Mouse (Mus musculus): ENCODE measurements around the gene Ano4. TPM values are rescaled to one million over a fixed set of nuclear protein-coding genes. Genes with fewer than 3 reads are reported as not detected.

The Ano4 gene
- polyA plus RNA-seq, 1 experiment from 2014 or later: 4.5 TPM

DNA sequence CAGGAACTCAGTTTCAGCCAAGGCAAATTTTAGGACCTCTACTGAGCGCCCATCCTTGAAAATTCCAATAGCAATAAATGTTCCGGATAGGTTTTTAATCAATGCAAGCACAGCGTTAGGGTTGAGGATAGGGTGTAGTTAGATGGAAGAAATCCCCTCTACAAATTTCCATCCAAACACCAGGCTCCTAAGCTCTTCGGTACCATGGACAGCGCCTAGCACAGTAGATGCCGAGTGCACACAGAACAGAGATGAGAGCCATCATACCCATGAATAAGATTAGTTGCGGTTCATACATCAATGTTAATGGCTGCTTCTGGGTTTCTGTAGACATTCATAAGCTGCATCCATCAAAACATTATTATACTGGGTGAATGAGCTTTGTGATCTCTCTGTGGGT is 120.0 kb downstream of the Ano4 start:
- no peak for ATAC-seq (ENCODE audit: extremely low read depth, insufficient number of reproducible peaks, low FRiP score, low TSS enrichment)
- WGBS: 28% methylated on average over 7 of the region's 7 CpGs
- Histone ChIP-seq H3K27ac (replicated peaks) (no peak overlapping the region), H3K9me3 (no peaks in the 10 kb centered on the region), H3K4me3 (no peak overlapping the region), H3K36me3 (no peaks in the 10 kb centered on the region), H3K27me3 (replicated peaks) (no peaks in the 10 kb centered on the region), H3K4me2 (no peak overlapping the region), H3K9ac (no peak overlapping the region), H3K4me1 (no peaks in the 10 kb centered on the region)

DNA sequence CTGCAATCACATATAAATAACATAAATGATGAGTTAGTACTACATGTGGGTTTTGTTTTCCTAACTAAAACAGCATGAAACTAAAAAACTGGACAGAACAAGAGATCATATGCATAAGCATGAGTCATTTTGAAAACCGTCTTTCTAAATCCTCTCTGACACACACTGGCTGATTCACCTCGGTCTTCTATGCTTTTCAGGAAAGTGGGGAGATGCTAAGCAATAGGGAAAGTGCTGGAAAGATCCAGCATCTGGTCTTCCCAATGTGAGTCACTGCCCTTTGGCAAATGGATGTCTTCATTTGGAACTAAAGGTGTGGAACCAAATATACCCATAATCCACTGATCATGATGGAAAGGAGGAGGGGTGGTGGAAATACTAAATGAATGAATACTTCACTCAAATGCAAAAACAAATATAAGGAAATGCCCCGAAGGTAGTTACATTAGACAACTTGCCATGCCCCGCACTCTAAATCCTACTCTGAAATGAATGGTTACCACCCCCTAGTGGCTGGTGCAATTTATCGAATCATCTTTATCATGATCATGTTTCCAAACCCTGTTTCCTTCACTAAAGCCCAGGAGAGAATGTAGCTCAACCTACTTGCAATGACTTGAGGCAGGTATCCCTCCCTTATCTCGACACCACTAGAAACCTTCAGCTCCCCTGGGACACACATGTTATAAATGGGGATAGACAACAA is 122.1 kb downstream of the Ano4 start:
- Histone ChIP-seq H3K36me3 (no peaks in the 10 kb centered on the region), H3K9me3 (no peaks in the 10 kb centered on the region), H3K27me3 (replicated peaks) (no peaks in the 10 kb centered on the region), H3K4me2 (no peak overlapping the region), H3K9ac (no peak overlapping the region), H3K4me1 (no peaks in the 10 kb centered on the region), H3K4me3 (no peak overlapping the region), H3K27ac (replicated peaks) (no peak overlapping the region)
- ATAC-seq (ENCODE audit: extremely low read depth, insufficient number of reproducible peaks, low FRiP score, low TSS enrichment): no peak
- WGBS: 73% methylated on average over 6 of the region's 6 CpGs

DNA sequence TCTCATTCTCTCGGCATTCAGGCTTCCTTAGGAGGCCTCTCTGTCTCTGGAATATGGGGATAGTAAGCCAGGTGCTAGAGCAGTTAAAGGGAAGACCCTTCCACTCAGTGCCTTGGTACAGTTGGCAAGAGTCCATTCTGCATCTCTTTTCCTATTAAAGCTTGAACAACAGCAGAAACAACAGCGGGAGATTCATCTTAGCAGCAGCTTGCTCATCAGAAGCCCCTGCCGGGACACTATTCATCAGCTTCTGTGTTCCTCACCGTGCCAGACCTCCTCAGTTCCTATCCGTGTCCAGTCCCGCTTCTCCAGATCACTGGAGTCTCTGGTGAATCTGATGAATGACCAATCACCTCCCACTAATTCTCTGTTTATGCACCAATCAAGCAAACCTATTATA is 128.5 kb downstream of the Ano4 start:
- H3K9me3 ChIP-seq: no peaks in the 10 kb centered on the region
- H3K27ac ChIP-seq (replicated peaks): no peak overlapping the region
- H3K4me3 ChIP-seq: no peak overlapping the region
- H3K36me3 ChIP-seq: no peaks in the 10 kb centered on the region
- no peak for ATAC-seq (ENCODE audit: extremely low read depth, insufficient number of reproducible peaks, low FRiP score, low TSS enrichment)
- no peak overlapping the region for H3K9ac ChIP-seq
- no peaks in the 10 kb centered on the region for H3K4me1 ChIP-seq
- H3K27me3 ChIP-seq (replicated peaks): no peaks in the 10 kb centered on the region
- 75% methylated on average over 6 of the region's 6 CpGs for WGBS
- no peak overlapping the region for H3K4me2 ChIP-seq

DNA sequence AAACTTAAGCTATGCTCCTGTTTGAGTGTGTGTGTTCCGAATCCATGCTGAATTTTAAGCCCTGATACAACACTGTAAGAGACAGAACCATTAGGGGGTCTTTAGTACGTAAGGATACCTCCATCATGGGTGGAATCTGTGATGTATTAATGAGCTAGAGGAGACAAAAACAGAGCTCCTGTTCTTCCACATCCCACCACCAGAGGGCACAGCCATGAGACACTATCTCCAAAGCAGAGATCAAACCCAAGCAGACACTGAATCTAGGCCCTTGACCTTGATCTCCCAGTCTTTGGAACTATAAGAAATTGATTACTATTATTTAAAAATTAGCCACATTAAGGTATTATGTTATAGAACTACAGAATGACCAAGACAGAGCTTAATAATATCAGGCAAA is 138.7 kb downstream of the Ano4 start:
- H3K36me3 ChIP-seq: no peaks in the 10 kb centered on the region
- no peaks in the 10 kb centered on the region for H3K27me3 ChIP-seq (replicated peaks)
- 43% methylated on average over 2 of the region's 2 CpGs for WGBS
- H3K9me3 ChIP-seq: no peaks in the 10 kb centered on the region
- no peak overlapping the region for H3K4me3 ChIP-seq
- no peaks in the 10 kb centered on the region for H3K4me1 ChIP-seq
- no peak overlapping the region for H3K9ac ChIP-seq
- H3K27ac ChIP-seq (replicated peaks): no peak overlapping the region
- H3K4me2 ChIP-seq: no peak overlapping the region
- ATAC-seq (ENCODE audit: extremely low read depth, insufficient number of reproducible peaks, low FRiP score, low TSS enrichment): no peak

DNA sequence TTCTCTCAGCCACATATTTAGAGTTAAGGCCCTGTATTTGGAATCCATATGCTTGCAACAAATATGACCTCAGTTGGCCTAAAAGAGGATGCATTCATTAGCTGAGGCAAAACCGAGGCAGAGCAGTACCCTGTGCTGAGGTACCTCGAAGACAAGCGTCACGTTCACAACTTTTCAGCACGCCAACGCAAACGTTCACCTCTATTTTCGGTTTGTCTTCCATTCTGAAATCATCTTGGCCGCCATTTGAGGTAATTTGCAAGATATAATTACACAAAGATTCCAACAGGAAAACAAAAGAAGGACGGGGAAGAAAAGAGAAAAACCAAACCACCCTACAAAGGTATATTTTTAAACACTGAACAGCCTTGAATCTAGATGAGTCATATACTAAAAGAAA is 148.1 kb downstream of the Ano4 start:
- no peak overlapping the region for H3K4me3 ChIP-seq
- H3K9me3 ChIP-seq: no peaks in the 10 kb centered on the region
- H3K27me3 ChIP-seq (replicated peaks): no peaks in the 10 kb centered on the region
- 79% methylated on average over 10 of the region's 10 CpGs for WGBS
- H3K36me3 ChIP-seq: no peaks in the 10 kb centered on the region
- H3K9ac ChIP-seq: no peak overlapping the region
- no peak overlapping the region for H3K4me2 ChIP-seq
- no peak for ATAC-seq (ENCODE audit: extremely low read depth, insufficient number of reproducible peaks, low FRiP score, low TSS enrichment)
- no peak overlapping the region for H3K27ac ChIP-seq (replicated peaks)
- H3K4me1 ChIP-seq: no peaks in the 10 kb centered on the region

DNA sequence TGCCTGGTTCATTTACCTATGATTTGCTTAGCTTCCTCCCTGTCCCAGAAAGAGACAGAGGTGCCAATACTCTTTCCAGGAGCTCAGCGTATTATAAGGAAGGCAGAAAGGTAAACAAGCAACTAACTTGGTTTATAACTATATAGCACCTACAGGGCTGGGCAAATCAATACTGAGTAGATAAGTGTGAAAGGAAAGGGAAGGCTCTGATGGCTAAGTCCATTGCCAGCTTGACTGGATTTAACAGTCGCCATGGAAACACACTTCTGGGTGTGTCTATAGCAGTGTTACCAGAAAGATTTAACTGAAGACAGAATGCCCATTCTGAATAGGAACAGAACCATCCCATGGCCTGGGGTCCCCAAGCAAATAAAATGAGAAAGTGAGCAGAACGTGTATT is 149.5 kb downstream of the Ano4 start:
- Histone ChIP-seq H3K9ac (no peak overlapping the region), H3K36me3 (no peaks in the 10 kb centered on the region), H3K9me3 (no peaks in the 10 kb centered on the region), H3K4me3 (no peak overlapping the region), H3K27ac (replicated peaks) (no peak overlapping the region), H3K27me3 (replicated peaks) (no peaks in the 10 kb centered on the region), H3K4me1 (no peaks in the 10 kb centered on the region), H3K4me2 (no peak overlapping the region)
- no peak for ATAC-seq (ENCODE audit: extremely low read depth, insufficient number of reproducible peaks, low FRiP score, low TSS enrichment)
- WGBS: 65% methylated on average over 3 of the region's 3 CpGs

DNA sequence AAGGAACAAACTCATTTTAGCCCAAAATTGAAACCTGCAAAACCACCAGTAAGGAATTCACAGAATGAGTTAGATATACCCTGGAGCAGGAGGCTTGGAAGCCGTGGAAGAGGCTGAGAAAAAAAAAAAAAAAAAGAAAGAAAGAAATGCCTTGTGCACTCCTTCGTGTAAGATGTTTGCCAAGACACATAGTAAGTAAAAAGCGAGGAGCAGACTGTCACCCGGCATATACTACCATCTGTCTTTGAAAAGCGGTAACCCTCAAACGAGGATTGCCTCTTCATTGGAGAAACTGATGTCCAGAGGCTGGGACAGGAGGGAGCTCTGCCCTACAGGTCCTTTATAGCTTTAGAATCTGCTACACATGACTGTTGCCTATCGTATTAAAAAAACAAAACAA is 150.1 kb downstream of the Ano4 start:
- ATAC-seq (ENCODE audit: extremely low read depth, insufficient number of reproducible peaks, low FRiP score, low TSS enrichment): no peak

DNA sequence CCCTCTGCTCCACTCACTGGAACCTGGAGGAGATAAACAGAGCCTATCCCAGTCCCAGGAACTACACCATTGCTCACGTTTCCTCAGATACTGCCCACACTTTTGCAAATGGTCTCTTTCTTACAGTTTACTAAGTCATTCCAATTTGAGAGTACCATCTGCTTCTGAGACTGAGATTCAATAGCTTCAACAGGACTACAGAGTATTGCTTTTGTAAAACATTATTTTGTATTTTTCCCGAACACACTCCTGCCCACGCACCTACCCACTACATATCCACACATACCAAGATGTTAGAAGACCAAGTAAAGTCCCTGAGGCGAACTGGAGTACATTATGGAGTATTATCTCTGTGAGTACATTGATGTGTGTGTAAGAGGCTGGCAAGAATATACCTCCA is 166.6 kb downstream of the Ano4 start:
- no peaks in the 10 kb centered on the region for H3K27me3 ChIP-seq (replicated peaks)
- no peak overlapping the region for H3K4me2 ChIP-seq
- WGBS: 69% methylated on average over 4 of the region's 4 CpGs
- no peak overlapping the region for H3K9ac ChIP-seq
- H3K4me3 ChIP-seq: no peak overlapping the region
- no peaks in the 10 kb centered on the region for H3K9me3 ChIP-seq
- no peak for ATAC-seq (ENCODE audit: extremely low read depth, insufficient number of reproducible peaks, low FRiP score, low TSS enrichment)
- no peaks in the 10 kb centered on the region for H3K36me3 ChIP-seq
- H3K27ac ChIP-seq (replicated peaks): no peak overlapping the region
- H3K4me1 ChIP-seq: peaks cover 7% of the 10 kb centered on the region; the same call in 1 of the 2 replicates

More for the DNA sequence above, 150.1 kb downstream of the Ano4 start:
- no peaks in the 10 kb centered on the region for H3K4me1 ChIP-seq
- H3K4me3 ChIP-seq: no peak overlapping the region
- H3K9ac ChIP-seq: no peak overlapping the region
- H3K27me3 ChIP-seq (replicated peaks): no peaks in the 10 kb centered on the region
- no peaks in the 10 kb centered on the region for H3K36me3 ChIP-seq
- 81% methylated on average over 7 of the region's 7 CpGs for WGBS
- H3K27ac ChIP-seq (replicated peaks): no peak overlapping the region
- H3K4me2 ChIP-seq: no peak overlapping the region
- no peaks in the 10 kb centered on the region for H3K9me3 ChIP-seq

DNA sequence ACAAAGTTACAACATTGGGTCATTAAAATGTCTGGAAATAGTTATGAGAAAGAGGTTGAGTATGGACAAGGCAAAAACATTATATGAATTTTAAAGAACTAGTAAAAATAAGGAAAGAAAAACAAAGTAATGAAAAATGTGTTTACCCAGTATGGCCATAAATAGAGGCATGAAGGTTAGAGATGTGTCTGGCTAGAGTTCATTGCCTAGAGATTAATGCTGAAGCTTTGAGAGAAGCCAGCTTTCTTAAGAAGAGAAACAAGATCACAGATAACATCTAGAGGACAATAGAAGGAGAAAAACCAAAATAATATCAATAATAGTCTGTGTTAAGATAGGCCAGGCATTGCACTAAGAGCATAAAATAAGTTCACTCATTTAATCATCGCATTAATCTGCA is 180.0 kb downstream of the Ano4 start:
- H3K36me3 ChIP-seq: no peaks in the 10 kb centered on the region
- no peak overlapping the region for H3K4me3 ChIP-seq
- no peak for ATAC-seq (ENCODE audit: extremely low read depth, insufficient number of reproducible peaks, low FRiP score, low TSS enrichment)
- peaks cover 10% of the 10 kb centered on the region for H3K4me1 ChIP-seq
- no peak overlapping the region for H3K4me2 ChIP-seq
- no peaks in the 10 kb centered on the region for H3K27me3 ChIP-seq (replicated peaks)
- 74% methylated on average over 1 of the region's 1 CpGs for WGBS
- H3K9me3 ChIP-seq: 0 out of 2 replicates have a peak, but pooled peaks cover 3% of the 10 kb centered on the region
- no peak overlapping the region for H3K9ac ChIP-seq
- H3K27ac ChIP-seq (replicated peaks): no peak overlapping the region

DNA sequence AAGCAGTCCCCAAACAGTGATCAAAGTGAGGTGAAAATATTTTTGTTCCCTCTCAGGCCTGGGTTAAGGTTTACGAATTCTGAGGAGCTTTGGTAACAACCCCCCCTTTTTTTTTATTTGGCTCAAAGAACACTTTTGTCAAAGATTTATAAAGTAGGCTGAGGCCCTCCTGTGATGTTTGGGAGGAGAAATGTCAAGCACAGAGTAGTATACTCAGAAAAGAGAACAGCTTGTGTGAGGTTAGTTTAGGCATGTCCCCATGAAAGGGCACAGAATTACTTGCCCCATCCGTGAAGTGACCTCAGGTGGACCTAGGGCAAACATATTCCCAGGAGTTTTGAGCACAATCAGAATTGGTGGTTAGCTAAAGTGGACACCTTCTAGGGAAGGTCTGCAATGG is 189.1 kb downstream of the Ano4 start:
- ATAC-seq (ENCODE audit: extremely low read depth, insufficient number of reproducible peaks, low FRiP score, low TSS enrichment): no peak
- Histone ChIP-seq H3K9me3 (no peaks in the 10 kb centered on the region), H3K36me3 (no peaks in the 10 kb centered on the region), H3K9ac (no peak overlapping the region), H3K4me3 (no peak overlapping the region), H3K4me2 (no peak overlapping the region), H3K27me3 (replicated peaks) (no peaks in the 10 kb centered on the region), H3K27ac (replicated peaks) (no peak overlapping the region), H3K4me1 (peaks cover 3% of the 10 kb centered on the region; the same call in 1 of the 2 replicates)
- 66% methylated on average over 2 of the region's 2 CpGs for WGBS

DNA sequence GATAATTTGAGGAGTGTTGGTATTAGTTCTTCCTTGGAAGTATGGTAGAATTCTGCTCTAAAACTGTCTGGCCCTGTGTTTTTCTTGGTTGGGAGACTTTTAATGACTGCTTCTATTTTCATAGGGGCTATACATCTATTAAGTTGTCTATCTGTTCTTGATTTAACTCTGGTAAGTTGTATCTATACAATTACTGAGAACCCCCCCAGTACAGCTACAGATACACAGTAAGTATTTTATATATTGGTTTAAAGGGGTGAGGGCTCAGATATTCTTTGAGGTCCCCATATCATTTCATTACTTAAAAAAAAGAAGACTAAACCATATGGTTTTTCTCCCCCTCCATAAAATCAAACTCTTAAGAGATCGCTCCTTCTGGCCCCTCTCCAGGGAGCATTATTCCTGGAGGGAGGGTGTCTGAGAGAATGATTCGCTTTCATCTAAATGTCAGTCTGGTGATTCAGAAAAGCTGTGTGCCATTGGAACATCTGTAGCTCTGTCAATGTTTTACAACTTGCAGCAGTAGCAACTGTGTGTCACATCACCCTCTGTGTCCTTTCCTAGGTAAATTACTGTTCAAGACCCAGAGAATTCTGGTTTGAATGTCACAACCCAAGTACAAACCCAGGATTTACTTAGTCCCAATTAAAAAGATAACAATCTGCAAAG is 189.6 kb downstream of the Ano4 start:
- Histone ChIP-seq H3K27ac (replicated peaks) (no peak overlapping the region), H3K27me3 (replicated peaks) (no peaks in the 10 kb centered on the region), H3K4me2 (no peak overlapping the region), H3K9me3 (no peaks in the 10 kb centered on the region), H3K9ac (no peak overlapping the region), H3K4me3 (no peak overlapping the region), H3K4me1 (peaks cover 3% of the 10 kb centered on the region; the same call in 1 of the 2 replicates), H3K36me3 (no peaks in the 10 kb centered on the region)
- ATAC-seq (ENCODE audit: extremely low read depth, insufficient number of reproducible peaks, low FRiP score, low TSS enrichment): no peak
- 68% methylated on average over 2 of the region's 2 CpGs for WGBS

DNA sequence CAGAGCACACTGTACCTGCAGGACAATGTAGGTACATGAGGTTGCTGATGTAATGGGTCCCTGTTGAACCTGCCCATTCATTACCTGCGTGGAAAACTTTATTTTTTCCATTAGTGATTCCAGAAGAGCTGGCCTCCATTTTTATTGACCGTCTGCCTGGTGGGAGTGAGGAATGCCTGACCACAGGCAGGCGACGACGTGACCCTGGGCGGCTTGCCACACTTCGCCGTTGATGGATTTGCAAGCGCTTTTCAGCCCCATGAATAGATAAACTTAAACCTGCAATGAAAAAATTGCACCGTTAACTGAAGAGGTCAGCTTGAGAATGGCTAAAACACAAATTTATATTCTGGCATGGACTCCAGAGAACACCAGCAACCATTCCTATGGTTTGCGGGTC is 195.4 kb downstream of the Ano4 start:
- Histone ChIP-seq H3K27ac (replicated peaks) (no peak overlapping the region), H3K9me3 (no peaks in the 10 kb centered on the region), H3K4me1 (peaks cover 6% of the 10 kb centered on the region; the same call in 1 of the 2 replicates), H3K36me3 (no peaks in the 10 kb centered on the region), H3K27me3 (replicated peaks) (no peaks in the 10 kb centered on the region), H3K4me2 (no peak overlapping the region), H3K4me3 (no peak overlapping the region), H3K9ac (no peak overlapping the region)
- WGBS: 57% methylated on average over 11 of the region's 11 CpGs
- no peak for ATAC-seq (ENCODE audit: extremely low read depth, insufficient number of reproducible peaks, low FRiP score, low TSS enrichment)

Measured in heart, embryonic 13.5 days (tissue).